Mouse (Mus musculus) midbrain, embryonic 14.5 days (tissue): Measurements from ENCODE around the gene Mdm1. TPM values are rescaled to one million over a fixed set of nuclear protein-coding genes. Genes with fewer than 3 reads are reported as not detected.

ENCODE experiments used
- ATAC-seq: fragments of 200-750 bp; cut with Nextera tagmentation; 2 replicates; pipeline ENCODE4 v1.8.0; 2017; ENCODE audit warnings: moderate number of reproducible peaks, moderate library complexity; ENCODE audit not compliant: low FRiP score, low TSS enrichment
- DNase-seq: peaks from one replicate; pipeline ENCODE4 v3.0.0-alpha.2; 2015
- H3K27ac ChIP-seq: fragments of 300-500 bp; sonication (generic); replicated peaks from 2 replicates; pipeline ENCODE4 v1.5.1; 2014; ENCODE audit warnings: mild to moderate bottlenecking, low read depth, low read length, moderate library complexity
- H3K27me3 ChIP-seq: fragments of 300-500 bp; sonication (generic); 2 replicates; pipeline ENCODE4 v1.6.1; 2014; ENCODE audit warnings: low read length, control low read depth, mixed read lengths; ENCODE audit not compliant: control insufficient read depth, insufficient read depth
- H3K36me3 ChIP-seq: fragments of 300-500 bp; sonication (generic); 2 replicates; pipeline ENCODE4 v1.6.1; 2014; ENCODE audit warnings: low read length, control low read depth; ENCODE audit not compliant: control insufficient read depth, insufficient read depth
- H3K4me1 ChIP-seq: fragments of 300-500 bp; sonication (generic); 2 replicates; pipeline ENCODE4 v1.6.1; 2014; ENCODE audit warnings: mild to moderate bottlenecking, antibody characterized with exemption, low read length, control low read depth; ENCODE audit not compliant: control insufficient read depth, insufficient read depth
- H3K4me2 ChIP-seq: fragments of 300-500 bp; sonication (generic); 2 replicates; pipeline ENCODE4 v1.6.1; 2014; ENCODE audit warnings: mild to moderate bottlenecking, low read length, moderate library complexity
- H3K4me3 ChIP-seq: fragments of 300-500 bp; sonication (generic); replicated peaks from 2 replicates; pipeline ENCODE4 v1.5.1; 2014; ENCODE audit warnings: low read depth, low read length
- H3K9ac ChIP-seq: fragments of 300-500 bp; sonication (generic); replicated peaks from 2 replicates; pipeline ENCODE4 v1.6.1; 2014; ENCODE audit warnings: mild to moderate bottlenecking, low read length, moderate library complexity
- H3K9me3 ChIP-seq: fragments of 300-500 bp; sonication (generic); 2 replicates; pipeline ENCODE4 v1.6.1; 2016; ENCODE audit warnings: low read length, control low read depth, mixed read lengths; ENCODE audit not compliant: control insufficient read depth
- WGBS: fragments of 180-500 bp; shearing (Covaris S2); extraction: QIAGEN DNeasy Blood & Tissue Kit; methylation state at CpG from one replicate; pipeline ENCODE4 v1.1.7; 2014; 5-methylcytosine and 5-hydroxymethylcytosine counted together
- polyA plus RNA-seq: library from polyadenylated mRNA; unstranded; fragments of >200 nt; fragmentation: Nextera tagmentation; extraction: Ambion mirVana; gene quantifications from 2 replicates; pipeline ENCODE4 v1.2.1, GENCODE M21; 2014

Mdm1 gene
- polyA plus RNA-seq = 29.6 and 32.3 TPM in 2 replicates

DNA sequence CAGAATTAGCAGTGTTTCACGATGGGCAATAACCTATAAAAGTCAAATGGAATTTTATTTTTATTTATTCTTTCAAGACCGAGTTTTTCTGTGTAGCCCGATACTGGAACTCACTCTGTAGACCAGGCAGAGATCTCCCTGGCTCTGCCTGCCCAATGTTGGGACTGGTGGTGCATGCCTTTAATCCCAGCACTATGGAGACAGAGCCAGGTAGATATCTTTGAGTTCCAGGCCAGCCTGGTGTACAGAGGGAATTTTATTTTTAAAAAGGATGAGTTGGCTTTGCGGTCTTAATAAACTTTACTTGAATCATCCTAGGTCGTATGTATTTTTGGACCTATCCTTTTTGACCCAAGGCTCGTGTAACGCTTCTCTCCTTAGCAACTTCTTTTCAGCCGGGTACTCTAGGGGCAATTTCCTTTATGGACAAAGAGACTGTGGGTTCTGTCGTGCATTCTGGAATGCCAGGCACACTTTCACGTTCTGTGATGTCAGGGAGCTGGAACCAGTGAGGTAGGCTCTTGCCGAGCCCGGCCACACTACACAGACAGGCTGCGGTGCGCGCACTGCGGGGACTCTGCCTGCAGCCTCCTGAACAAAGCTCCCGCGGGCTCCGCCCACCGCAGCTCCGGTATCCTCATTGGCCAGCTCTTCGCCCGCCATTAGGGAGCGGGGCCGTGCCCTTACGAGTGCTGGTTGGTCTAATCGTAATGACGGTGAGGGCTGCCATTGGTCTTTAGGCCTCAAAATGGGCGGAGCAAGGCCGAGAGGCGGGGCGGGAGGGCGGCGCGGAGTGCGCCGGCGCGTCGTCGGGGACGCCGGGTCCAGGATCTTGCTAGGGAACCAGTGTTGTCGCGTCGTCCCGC lies at the start of gene Mdm1:
Gene Mdm1, plus strand, starts transcription at position 794 of the 866 bp plus-strand sequence.
- Histone ChIP-seq H3K4me1 (peaks cover 12% of the 10 kb centered on the region), H3K9me3 (no peaks in the 10 kb centered on the region), H3K4me3 (peak within 1 kb of the TSS; percentile 86), H3K36me3 (no peaks in the 10 kb centered on the region), H3K9ac (peak within 1 kb of the TSS; percentile 64), H3K4me2 (peak within 1 kb of the TSS; percentile 73), H3K27me3 (no peaks in the 10 kb centered on the region), H3K27ac (peak within 1 kb of the TSS; percentile 86)
- WGBS = 6% methylated on average over 47 of the region's 47 CpGs
- peak; percentile 99 for ATAC-seq
- peak; percentile 99 for DNase-seq

DNA sequence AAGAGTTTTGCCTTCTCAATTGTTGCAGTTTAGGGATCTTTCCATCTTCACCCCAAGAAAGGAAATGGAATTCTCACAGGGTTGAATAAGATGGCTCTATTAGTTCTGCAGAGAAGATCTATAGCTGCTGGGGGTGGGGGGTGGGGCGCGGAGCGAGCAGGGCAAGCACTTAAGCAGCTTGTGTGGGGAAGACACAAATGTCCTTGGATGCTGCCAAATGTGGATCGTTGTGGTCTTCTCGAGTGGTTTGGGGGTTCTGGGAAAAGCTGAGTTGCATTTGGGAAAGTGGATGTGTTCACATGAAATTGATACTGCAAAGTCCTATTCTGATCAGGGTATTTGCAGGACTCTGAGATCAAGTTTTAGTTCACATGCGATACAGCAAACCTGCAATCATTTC lies 48.9 kb upstream of the Mdm1 start:
- Histone ChIP-seq H3K27ac (no peak overlapping the region), H3K4me1 (peaks cover 4% of the 10 kb centered on the region; the same call in 1 of the 2 replicates), H3K4me3 (no peak overlapping the region), H3K9ac (no peak overlapping the region), H3K9me3 (no peaks in the 10 kb centered on the region), H3K27me3 (no peaks in the 10 kb centered on the region), H3K4me2 (no peak overlapping the region), H3K36me3 (no peaks in the 10 kb centered on the region)
- DNase-seq (no peak), ATAC-seq (no peak)
- 84% methylated on average over 6 of the region's 6 CpGs for WGBS

DNA sequence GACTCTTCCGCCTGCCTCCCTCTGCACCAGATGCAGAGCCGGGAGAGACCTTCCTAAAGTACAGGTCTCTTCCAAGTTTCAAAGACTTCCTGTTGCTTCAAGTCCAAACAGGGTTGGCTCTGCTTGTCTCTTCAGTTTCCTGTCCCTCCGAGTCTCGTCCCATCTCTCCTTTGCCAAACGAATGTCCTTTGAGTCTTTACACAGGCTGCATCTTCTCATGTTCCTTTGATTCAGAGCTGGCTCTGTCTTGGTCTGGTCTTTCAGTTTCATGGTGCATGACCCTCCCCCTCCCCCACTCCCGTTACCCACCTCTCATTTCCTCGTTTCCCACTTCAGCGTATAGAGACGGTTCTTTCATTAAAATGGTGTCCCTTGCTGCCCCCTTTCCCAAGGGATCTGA lies 47.9 kb upstream of the Mdm1 start:
- Histone ChIP-seq H3K4me1 (no peaks in the 10 kb centered on the region), H3K9me3 (no peaks in the 10 kb centered on the region), H3K27ac (no peak overlapping the region), H3K4me3 (no peak overlapping the region), H3K4me2 (no peak overlapping the region), H3K9ac (no peak overlapping the region), H3K27me3 (no peaks in the 10 kb centered on the region), H3K36me3 (no peaks in the 10 kb centered on the region)
- WGBS = 70% methylated on average over 9 of the region's 9 CpGs
- DNase-seq (no peak), ATAC-seq (no peak)

DNA sequence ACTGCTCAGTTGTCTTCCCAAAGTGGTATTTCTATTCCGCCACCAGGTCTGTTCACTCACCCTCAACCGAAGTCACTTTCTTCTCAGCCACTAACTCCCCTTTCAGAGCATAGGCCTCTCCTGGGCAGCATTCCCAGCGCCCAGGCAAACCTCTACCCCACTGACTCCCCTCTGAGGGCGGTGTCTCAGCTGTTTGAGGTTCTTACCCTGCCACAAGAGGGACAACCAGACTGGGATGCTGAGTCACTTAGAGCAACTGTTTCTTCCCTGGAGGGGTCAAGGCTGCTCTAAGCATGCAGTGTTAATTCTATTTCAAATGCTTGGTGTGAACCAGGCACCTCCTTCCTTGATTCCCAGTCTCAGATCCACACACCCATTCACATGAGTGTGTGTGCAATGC lies 46.8 kb upstream of the Mdm1 start:
- Histone ChIP-seq H3K4me1 (no peaks in the 10 kb centered on the region), H3K36me3 (no peaks in the 10 kb centered on the region), H3K9ac (no peak overlapping the region), H3K4me3 (no peak overlapping the region), H3K27ac (no peak overlapping the region), H3K27me3 (no peaks in the 10 kb centered on the region), H3K4me2 (no peak overlapping the region), H3K9me3 (no peaks in the 10 kb centered on the region)
- WGBS = 87% methylated on average over 4 of the region's 4 CpGs
- DNase-seq (no peak), ATAC-seq (no peak)

DNA sequence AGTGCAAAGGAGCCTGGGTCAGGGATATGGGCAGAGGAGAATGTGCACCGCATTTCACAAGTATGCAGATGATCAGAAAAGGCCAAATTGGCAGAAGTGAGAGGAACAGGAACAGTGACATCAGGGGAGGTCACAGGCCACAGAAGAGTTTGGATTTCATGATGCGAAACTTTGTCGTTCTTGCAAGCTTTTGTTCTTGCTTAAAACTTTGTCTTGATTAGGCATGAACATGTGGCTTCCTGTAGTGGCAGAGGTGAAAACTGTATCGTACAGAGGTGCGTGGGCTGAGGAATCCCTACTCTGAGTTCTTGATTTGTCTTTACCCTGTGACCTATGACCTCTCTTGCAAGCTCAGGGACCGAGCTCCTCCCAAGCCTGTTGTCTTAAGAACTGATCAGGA lies 45.4 kb upstream of the Mdm1 start:
- Histone ChIP-seq H3K27ac (no peak overlapping the region), H3K4me2 (no peak overlapping the region), H3K9ac (no peak overlapping the region), H3K9me3 (no peaks in the 10 kb centered on the region), H3K27me3 (no peaks in the 10 kb centered on the region), H3K4me3 (no peak overlapping the region), H3K36me3 (no peaks in the 10 kb centered on the region), H3K4me1 (no peaks in the 10 kb centered on the region)
- no peak for DNase-seq
- ATAC-seq = no peak
- 89% methylated on average over 6 of the region's 6 CpGs for WGBS

DNA sequence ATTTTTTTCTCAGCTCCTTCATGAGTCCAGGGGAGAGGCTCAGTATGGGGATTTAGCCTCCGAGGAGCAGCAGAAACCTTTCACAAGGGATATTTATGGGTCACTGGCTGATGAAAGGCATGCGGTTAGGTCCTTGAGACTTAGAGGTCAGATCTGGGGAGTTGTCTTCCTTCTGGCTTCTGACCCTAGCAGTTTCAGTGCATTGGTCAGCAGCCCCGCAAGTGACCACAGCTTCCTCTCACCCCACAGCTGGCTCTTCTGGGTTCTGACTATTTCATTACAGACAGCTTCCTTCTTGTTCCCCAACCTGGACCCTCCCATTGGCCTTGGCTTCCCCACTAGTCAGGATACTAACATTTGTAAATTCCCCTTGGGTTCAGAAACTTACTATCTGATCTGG lies 43.7 kb upstream of the Mdm1 start:
- ATAC-seq = no peak
- no peak overlapping the region for H3K4me3 ChIP-seq
- H3K36me3 ChIP-seq = no peaks in the 10 kb centered on the region
- WGBS = 87% methylated on average over 3 of the region's 3 CpGs
- no peak overlapping the region for H3K4me2 ChIP-seq
- no peaks in the 10 kb centered on the region for H3K9me3 ChIP-seq
- H3K27me3 ChIP-seq = no peaks in the 10 kb centered on the region
- H3K4me1 ChIP-seq = no peaks in the 10 kb centered on the region
- no peak overlapping the region for H3K27ac ChIP-seq
- no peak for DNase-seq
- no peak overlapping the region for H3K9ac ChIP-seq

DNA sequence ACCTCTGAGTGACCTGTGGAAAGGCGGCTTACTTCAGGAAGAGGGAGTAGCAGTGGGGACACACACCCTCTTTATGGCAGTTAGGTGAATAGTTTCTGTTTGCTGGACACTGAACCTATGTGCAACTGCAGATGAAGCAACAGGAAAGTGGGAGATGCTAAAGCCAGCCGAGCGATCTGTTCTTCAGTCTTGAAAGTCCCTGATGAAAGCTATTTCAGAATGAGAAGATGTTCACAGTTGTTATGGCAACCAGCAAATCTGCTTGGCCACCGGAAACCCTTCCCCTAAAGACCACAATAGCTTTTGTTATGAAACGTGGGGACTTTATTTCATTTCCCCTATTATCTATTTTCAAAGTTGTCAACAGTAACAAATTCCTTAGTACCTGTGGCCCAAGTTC lies 41.0 kb upstream of the Mdm1 start:
- no peak overlapping the region for H3K4me2 ChIP-seq
- DNase-seq (peak; percentile 37), ATAC-seq (no peak)

DNA sequence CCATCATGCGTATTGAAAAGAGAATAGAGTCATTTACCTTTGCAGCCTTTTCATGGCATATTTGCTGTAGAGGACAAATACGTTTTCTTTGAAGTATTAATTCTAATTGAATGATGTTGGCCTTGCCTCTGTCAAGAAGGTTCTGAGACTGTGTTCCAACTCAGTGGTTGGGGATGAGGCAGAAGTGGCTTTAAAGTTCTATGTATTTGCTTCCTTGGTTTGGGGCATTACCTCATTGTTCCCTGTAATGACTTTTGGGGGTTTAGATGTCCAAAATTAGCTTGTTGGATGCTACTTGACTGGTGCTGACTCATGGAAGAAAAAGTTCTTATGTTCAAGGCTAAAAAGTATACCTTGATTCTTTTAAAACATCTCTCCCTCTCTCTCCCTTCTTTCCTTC lies 40.6 kb upstream of the Mdm1 start:
- Histone ChIP-seq H3K36me3 (no peaks in the 10 kb centered on the region), H3K9ac (no peak overlapping the region), H3K4me1 (no peaks in the 10 kb centered on the region), H3K27me3 (no peaks in the 10 kb centered on the region), H3K9me3 (no peaks in the 10 kb centered on the region), H3K27ac (no peak overlapping the region), H3K4me3 (no peak overlapping the region), H3K4me2 (no peak overlapping the region)
- ATAC-seq (no peak), DNase-seq (no peak)
- WGBS = 70% methylated on average over 2 of the region's 2 CpGs

More for the DNA sequence above, 41.0 kb upstream of the Mdm1 start:
- Histone ChIP-seq H3K4me1 (no peaks in the 10 kb centered on the region), H3K27me3 (no peaks in the 10 kb centered on the region), H3K27ac (no peak overlapping the region), H3K4me3 (no peak overlapping the region), H3K9me3 (no peaks in the 10 kb centered on the region), H3K9ac (no peak overlapping the region), H3K36me3 (no peaks in the 10 kb centered on the region)
- 30% methylated on average over 5 of the region's 5 CpGs for WGBS
